Mouse (Mus musculus): Measurements from ENCODE around the gene Dach1. TPM values are rescaled to one million over a fixed set of nuclear protein-coding genes. Genes with fewer than 3 reads are reported as not detected.

Dach1 gene
- polyA plus RNA-seq, 2 experiments: 0.17 to 0.29 TPM

DNA sequence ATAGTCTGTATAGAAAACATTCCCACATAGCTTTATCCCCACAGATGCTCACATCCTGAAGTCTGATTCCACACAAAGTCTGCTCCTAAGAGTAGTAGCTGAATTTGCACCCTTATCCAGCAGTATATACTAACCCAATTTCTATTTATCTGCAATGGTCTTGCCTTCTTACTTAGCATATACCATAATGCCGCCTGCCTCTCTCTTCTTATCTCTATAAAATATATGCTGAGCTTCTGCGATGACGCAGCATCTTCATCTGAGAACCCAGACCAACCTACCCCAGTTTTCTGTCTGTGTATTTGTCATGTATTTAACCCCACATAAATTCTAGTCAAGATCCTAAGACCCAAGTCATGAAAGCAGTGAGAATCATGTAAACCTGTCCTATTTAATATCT lies 272.9 kb downstream of the Dach1 start:
- 68% methylated on average over 3 of the region's 3 CpGs for WGBS (ENCODE audit: insufficient replicate concordance)
- Histone ChIP-seq H3K27me3 (ENCODE audit: control insufficient read depth, insufficient read depth, low read length) (no peaks in the 10 kb centered on the region), H3K9me3 (ENCODE audit: control insufficient read depth, low read length) (no peaks in the 10 kb centered on the region), H3K9ac (replicated peaks) (no peak overlapping the region), H3K36me3 (replicated peaks; ENCODE audit: control insufficient read depth, insufficient read depth, low read depth) (no peaks in the 10 kb centered on the region), H3K4me1 (replicated peaks; ENCODE audit: control insufficient read depth in 2 of 2, insufficient read depth in 2 of 2, low read length in 1 of 2) (no peaks in the 10 kb centered on the region), H3K27ac (no peak overlapping the region), H3K4me3 (ENCODE audit: insufficient read depth in 1 of 2, low read depth in 2 of 2, low read length in 2 of 2) (no peak overlapping the region), H3K4me2 (ENCODE audit: low read depth) (no peak overlapping the region)
- TF ChIP-seq EP300 (IDR thresholded peaks at IDR 0.05; ENCODE audit: low read depth) (no peak), CTCF (IDR thresholded peaks at IDR 0.05; ENCODE audit: low read depth) (no peak)
- DNase-seq (ENCODE audit: low read depth in 3 of 3, low spot score in 3 of 3) (no peak), ATAC-seq (ENCODE audit: insufficient read depth) (no peak)

DNA sequence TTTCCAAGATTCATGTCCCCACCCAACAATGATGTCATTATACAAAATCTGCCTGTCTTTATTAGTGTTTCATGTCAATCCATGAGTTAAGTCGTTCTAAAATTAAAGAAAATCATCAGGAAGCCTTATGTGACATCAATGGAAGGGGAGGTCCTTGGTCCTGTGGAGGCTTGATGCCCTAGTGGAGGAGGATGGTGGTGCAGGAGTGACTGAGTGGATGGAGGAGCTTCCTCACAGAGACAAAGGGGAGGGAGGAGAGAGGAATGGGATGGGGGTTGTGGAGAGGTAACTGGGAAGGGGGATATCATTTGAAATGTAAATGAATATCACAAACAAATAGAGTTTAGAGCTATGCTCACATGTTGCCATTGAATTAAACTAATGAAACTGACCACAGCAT lies 287.6 kb downstream of the Dach1 start:
- Histone ChIP-seq H3K4me2 (ENCODE audit: low read depth) (no peak overlapping the region), H3K27ac (no peak overlapping the region), H3K9ac (replicated peaks) (no peak overlapping the region), H3K4me1 (replicated peaks; ENCODE audit: control insufficient read depth in 2 of 2, insufficient read depth in 2 of 2, low read length in 1 of 2) (no peaks in the 10 kb centered on the region), H3K9me3 (ENCODE audit: control insufficient read depth, low read length) (no peaks in the 10 kb centered on the region), H3K36me3 (replicated peaks; ENCODE audit: control insufficient read depth, insufficient read depth, low read depth) (no peaks in the 10 kb centered on the region), H3K4me3 (ENCODE audit: insufficient read depth in 1 of 2, low read depth in 2 of 2, low read length in 2 of 2) (no peak overlapping the region), H3K27me3 (ENCODE audit: control insufficient read depth, insufficient read depth, low read length) (no peaks in the 10 kb centered on the region)
- DNase-seq (ENCODE audit: low read depth in 3 of 3, low spot score in 3 of 3) (no peak), ATAC-seq (ENCODE audit: insufficient read depth) (no peak)
- WGBS (ENCODE audit: insufficient replicate concordance): 24% methylated on average over 1 of the region's 1 CpGs
- TF ChIP-seq EP300 (IDR thresholded peaks at IDR 0.05; ENCODE audit: low read depth) (no peak), CTCF (IDR thresholded peaks at IDR 0.05; ENCODE audit: low read depth) (no peak)

DNA sequence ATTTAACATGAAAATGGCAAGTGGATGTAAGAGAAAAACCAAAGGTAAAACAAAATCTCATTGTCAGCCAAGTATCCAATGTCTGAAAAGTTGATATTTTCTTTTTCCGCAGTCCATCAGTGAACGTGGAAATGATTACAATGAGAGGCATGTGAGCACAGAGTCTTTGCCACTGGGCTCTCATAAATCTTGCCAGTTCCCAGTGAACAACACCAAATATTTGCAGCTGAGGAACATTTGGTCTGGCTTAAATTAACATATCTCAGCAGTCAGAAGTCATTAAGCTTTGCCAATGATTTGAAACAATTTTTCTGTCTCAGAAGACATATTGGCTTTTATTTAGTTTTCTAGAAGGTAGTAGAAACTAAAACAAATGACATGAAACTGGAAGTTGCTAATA lies 298.6 kb downstream of the Dach1 start:
- DNase-seq (ENCODE audit: low read depth in 3 of 3, low spot score in 3 of 3): no peak
- Histone ChIP-seq H3K4me3 (ENCODE audit: insufficient read depth in 1 of 2, low read depth in 2 of 2, low read length in 2 of 2) (no peak overlapping the region), H3K4me1 (replicated peaks; ENCODE audit: control insufficient read depth in 2 of 2, insufficient read depth in 2 of 2, low read length in 1 of 2) (no peaks in the 10 kb centered on the region), H3K36me3 (replicated peaks; ENCODE audit: control insufficient read depth, insufficient read depth, low read depth) (no peaks in the 10 kb centered on the region), H3K27me3 (ENCODE audit: control insufficient read depth, insufficient read depth, low read length) (no peaks in the 10 kb centered on the region), H3K4me2 (ENCODE audit: low read depth) (no peak overlapping the region), H3K27ac (no peak overlapping the region), H3K9me3 (ENCODE audit: control insufficient read depth, low read length) (no peaks in the 10 kb centered on the region), H3K9ac (replicated peaks) (no peak overlapping the region)
- TF ChIP-seq CTCF (IDR thresholded peaks at IDR 0.05; ENCODE audit: low read depth) (no peak), EP300 (IDR thresholded peaks at IDR 0.05; ENCODE audit: low read depth) (no peak)
- 59% methylated on average over 2 of the region's 2 CpGs for WGBS (ENCODE audit: insufficient replicate concordance)
- no peak for ATAC-seq (ENCODE audit: insufficient read depth)

DNA sequence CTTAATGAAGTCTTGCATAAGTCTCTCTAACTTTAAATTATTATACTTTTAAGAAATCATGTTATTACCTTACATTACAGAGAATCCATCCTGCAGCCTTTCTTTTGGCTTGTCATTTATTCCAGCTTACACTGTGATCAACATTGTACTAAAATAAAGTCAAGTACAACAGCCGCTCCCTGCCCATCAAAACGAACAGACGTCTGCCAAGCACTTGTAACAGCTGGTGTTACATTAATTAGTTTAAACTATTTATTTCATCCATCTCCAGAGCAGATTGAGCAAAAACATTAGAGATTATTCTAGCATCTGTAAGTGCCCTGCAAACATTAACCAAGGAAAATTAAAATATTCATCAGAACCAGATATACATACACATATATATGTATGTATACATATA lies 311.2 kb downstream of the Dach1 start:
- WGBS (ENCODE audit: insufficient replicate concordance): 74% methylated on average over 3 of the region's 3 CpGs

DNA sequence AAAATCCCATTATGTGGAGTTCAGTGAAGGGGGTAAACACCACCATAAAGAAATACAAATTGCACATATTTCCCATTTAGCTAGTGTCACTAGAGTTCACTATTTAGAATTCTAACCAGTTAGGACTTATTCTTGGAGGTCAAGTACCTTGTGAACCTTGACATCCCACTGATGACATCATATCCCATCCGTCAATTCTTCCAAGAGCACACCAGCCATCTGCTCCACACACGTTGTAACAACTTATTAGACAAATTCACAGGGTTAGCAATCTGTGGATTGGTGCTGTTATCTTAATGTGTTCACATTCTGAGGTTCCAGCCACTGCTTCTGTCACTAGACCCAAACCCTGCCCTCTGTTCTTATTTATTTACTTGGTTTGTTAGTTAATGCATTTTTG lies 312.3 kb downstream of the Dach1 start:
- no peaks in the 10 kb centered on the region for H3K9me3 ChIP-seq (ENCODE audit: control insufficient read depth, low read length)
- ATAC-seq (ENCODE audit: insufficient read depth): no peak
- no peak overlapping the region for H3K4me2 ChIP-seq (ENCODE audit: low read depth)
- no peaks in the 10 kb centered on the region for H3K4me1 ChIP-seq (replicated peaks; ENCODE audit: control insufficient read depth in 2 of 2, insufficient read depth in 2 of 2, low read length in 1 of 2)
- DNase-seq (ENCODE audit: low read depth in 3 of 3, low spot score in 3 of 3): no peak
- no peaks in the 10 kb centered on the region for H3K36me3 ChIP-seq (replicated peaks; ENCODE audit: control insufficient read depth, insufficient read depth, low read depth)
- no peak overlapping the region for H3K4me3 ChIP-seq (ENCODE audit: insufficient read depth in 1 of 2, low read depth in 2 of 2, low read length in 2 of 2)
- H3K9ac ChIP-seq (replicated peaks): no peak overlapping the region
- H3K27ac ChIP-seq: no peak overlapping the region
- 39% methylated on average over 2 of the region's 2 CpGs for WGBS (ENCODE audit: insufficient replicate concordance)
- no peaks in the 10 kb centered on the region for H3K27me3 ChIP-seq (ENCODE audit: control insufficient read depth, insufficient read depth, low read length)
- TF ChIP-seq CTCF (IDR thresholded peaks at IDR 0.05; ENCODE audit: low read depth) (no peak), EP300 (IDR thresholded peaks at IDR 0.05; ENCODE audit: low read depth) (no peak)

More for the DNA sequence above, 311.2 kb downstream of the Dach1 start:
- no peak overlapping the region for H3K4me2 ChIP-seq (ENCODE audit: low read depth)
- no peaks in the 10 kb centered on the region for H3K27me3 ChIP-seq (ENCODE audit: control insufficient read depth, insufficient read depth, low read length)
- no peak overlapping the region for H3K27ac ChIP-seq
- no peaks in the 10 kb centered on the region for H3K4me1 ChIP-seq (replicated peaks; ENCODE audit: control insufficient read depth in 2 of 2, insufficient read depth in 2 of 2, low read length in 1 of 2)
- no peak overlapping the region for H3K4me3 ChIP-seq (ENCODE audit: insufficient read depth in 1 of 2, low read depth in 2 of 2, low read length in 2 of 2)
- no peak overlapping the region for H3K9ac ChIP-seq (replicated peaks)
- no peak for DNase-seq (ENCODE audit: low read depth in 3 of 3, low spot score in 3 of 3)
- TF ChIP-seq CTCF (IDR thresholded peaks at IDR 0.05; ENCODE audit: low read depth) (no peak), EP300 (IDR thresholded peaks at IDR 0.05; ENCODE audit: low read depth) (no peak)
- H3K36me3 ChIP-seq (replicated peaks; ENCODE audit: control insufficient read depth, insufficient read depth, low read depth): no peaks in the 10 kb centered on the region
- no peaks in the 10 kb centered on the region for H3K9me3 ChIP-seq (ENCODE audit: control insufficient read depth, low read length)
- ATAC-seq (ENCODE audit: insufficient read depth): no peak

All from liver, embryonic 14.5 days (tissue).